Mouse (Mus musculus): Measurements from ENCODE around the gene Defb48.

Gene Defb48

DNA sequence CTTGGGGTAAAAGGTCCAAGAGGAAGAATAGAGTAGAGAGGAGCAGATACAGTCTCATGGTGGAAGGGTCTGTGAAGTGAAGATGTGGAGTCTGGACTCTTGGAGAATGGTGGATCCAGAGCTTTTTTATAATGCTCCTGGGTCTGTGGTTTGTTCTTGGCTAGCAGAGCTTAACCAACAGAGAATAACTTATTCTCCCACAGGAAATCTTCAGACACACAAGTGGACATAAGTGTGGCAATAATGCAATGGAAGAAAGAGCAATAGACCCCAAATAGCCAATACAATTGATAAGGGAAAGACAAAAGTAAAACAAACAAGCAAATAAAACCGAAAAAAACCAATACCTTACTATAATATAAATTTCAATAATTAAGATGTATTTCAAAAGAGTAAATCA lies at the start of gene Defb48:
TSS of gene Defb48 (minus strand) at position 101 of the 400 bp plus-strand sequence.
- no peak for DNase-seq (ENCODE audit: low read depth, low spot score)

- DNase-seq (ENCODE audit: low read depth, low spot score) = no peak
Observed at GRCm38 (mm10) chr14:63020524-63021156, 36.3 kb upstream of the Defb48 start.

GRCm38 (mm10) chr14:63014667-63015066 lies 30.4 kb upstream of the Defb48 start:
- DNase-seq (ENCODE audit: low read depth, low spot score) = no peak

DNA sequence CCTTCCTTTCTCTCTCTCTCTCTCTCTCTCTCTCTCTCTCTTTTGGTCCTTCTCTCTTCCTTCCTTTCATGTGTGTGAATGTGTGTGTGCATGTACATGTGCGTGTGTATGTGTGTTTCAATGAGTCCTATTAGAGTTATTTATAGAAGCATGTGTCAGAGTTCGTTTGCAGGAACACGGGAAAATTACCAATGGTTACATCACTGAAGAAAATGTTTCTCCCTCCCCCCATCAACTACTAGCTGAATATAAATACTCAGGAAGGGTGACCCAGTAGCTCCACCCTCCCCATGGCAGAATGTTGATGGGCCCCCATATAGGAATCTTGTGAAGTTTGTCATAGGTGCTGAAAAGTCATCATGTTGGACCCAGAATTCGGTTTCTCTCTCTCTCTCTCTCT lies 28.8 kb upstream of the Defb48 start:
- no peak for DNase-seq (ENCODE audit: low read depth, low spot score)

GRCm38 (mm10) chr14:63011471-63011870 lies 27.2 kb upstream of the Defb48 start, which contains the start of gene Defb43:
TSS of gene Defb43 (plus strand) at chr14:63011771.
- DNase-seq (ENCODE audit: low read depth, low spot score) = no peak

GRCm38 (mm10) chr14:63002588-63002987 lies 18.3 kb upstream of the Defb48 start:
- DNase-seq (ENCODE audit: low read depth, low spot score) = no peak

DNA sequence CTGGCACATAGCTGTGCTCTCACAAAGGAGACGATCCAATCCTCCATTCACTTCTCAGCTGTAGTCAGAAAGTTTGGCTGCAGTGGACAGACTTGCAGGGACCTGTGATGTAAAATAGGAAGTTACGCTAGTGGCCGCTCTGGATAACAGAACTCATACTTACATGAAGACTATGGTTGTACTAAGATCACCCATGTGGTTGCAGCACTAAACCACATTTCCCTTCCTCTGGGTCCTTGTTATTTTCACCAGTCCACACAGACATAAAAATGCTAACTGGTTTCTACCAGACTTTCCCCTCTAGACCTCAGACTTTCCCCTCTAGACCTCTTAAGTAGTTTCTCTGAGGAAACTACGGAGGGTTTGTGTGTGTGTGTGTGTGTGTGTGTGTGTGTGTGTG lies 14.7 kb upstream of the Defb48 start:
- DNase-seq (ENCODE audit: low read depth, low spot score) = no peak

DNA sequence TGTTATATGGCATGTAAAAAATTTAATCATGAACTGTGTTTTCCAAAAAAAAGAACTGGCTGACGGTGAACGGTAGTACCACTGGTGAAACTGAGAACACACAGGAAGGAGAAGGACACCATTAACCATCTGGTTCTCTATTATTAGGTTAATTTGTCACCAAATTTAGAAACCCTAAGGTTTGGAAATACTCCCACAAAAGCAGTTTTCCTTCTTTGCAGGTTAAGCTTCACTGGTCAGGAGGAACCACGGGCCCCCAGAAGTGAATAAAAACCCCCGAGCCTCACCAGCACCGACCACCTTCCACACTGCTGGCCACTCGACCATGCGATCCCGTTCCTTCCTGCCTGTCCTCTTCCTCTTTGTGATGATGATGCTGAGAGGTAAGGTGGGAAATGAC lies 13.5 kb upstream of the Defb48 start, which contains the start of gene Defb47:
TSS of gene Defb47 (plus strand) at position 301 of the 400 bp plus-strand sequence.
- no peak for DNase-seq (ENCODE audit: low read depth, low spot score)

DNA sequence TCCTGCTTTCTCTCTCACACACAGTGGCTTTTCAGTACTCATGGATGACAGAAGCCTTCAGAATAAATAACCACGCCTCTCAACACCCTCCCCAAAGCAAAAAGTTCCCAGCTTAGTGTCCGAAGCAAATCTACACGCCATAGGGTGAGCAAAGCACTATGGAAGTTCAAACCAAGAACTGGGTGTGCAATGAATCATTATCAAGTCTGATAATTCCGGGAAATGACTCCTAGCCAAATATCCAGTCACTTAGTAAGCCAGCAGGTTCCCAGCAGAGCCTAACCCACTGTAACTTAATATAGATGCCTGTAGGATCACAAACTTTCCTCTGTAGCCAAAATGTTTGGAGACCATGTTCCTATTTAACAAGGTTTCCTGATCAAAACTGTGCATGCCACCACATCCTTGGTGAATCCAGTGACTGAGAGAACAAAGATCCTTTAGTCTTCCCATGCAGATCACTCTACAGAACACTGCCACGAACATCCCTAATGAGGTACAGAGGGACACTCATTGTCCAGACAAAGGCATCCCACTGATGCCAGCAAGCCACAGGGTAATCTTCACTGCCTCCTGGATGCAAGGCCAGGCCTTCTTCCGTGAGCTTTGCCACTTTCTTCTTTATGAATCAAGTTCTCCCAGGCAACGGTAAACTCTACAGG lies 7.7 kb upstream of the Defb48 start:
- no peak for DNase-seq (ENCODE audit: low read depth, low spot score)

- DNase-seq (ENCODE audit: low read depth, low spot score) = no peak
Observed at GRCm38 (mm10) chr14:62991271-62991670, 7.0 kb upstream of the Defb48 start.

DNA sequence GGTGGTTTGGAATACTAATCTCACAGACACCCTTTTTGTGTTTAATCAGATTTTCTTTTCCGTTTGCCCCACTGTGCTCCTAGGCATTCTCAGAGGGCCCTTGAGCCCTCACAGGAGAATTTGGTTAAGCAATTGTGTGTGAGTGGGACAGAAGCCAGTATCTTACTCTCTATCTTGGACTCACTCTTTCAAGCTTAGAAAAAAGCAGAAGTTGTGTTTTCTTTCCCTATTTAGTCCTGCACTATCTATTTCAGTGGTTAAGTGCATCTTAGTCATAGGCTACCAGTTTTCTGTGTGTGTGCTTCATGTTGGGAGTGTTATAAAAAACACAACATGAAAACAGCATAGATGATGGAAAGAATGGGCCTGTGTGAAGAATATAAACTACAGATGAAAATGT lies 4.5 kb downstream of the Defb48 start:
- DNase-seq (ENCODE audit: low read depth, low spot score) = no peak

DNA sequence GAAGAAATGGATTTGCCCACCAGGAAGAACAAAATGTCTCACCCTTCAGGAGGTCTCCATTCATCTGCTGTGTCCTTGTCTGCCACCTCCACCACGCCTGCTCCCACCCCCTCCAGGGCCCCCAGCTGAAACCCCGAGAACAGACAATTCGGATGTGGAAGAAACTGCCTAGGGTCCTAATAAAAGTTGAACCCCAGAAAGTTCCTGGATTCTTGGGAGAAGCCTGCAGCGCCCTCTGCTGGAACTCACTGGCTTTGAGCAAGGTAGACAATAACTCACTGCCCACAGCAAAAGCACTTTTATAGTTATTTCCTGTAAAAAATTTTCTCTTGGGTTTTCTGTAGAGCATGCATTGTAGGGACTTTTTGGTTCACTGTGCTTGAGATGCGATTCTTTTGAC lies 9.3 kb downstream of the Defb48 start:
- peak; percentile 32 for DNase-seq (ENCODE audit: low read depth, low spot score)

- DNase-seq (ENCODE audit: low read depth, low spot score) = no peak
Observed at GRCm38 (mm10) chr14:62965811-62966520, 18.3 kb downstream of the Defb48 start.

DNA sequence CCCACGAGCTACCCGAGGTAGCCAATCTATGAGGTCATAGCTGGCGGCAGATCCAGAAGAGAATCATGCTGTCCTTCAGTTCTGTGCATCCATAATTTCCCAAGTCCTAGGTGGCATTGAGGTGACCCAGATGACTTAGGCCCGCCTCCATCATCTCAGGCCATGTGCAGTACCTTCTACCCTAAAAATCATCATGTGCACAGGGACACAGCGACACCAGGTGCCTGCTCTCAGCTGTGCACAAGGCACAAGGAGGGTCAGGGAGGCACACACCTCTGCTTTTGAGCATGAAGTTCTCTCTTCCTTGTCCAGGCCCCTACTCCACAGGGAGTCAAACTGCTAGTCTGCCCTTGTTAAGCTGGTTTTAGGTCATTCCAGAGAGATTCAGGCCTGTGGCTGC lies 19.0 kb downstream of the Defb48 start:
- DNase-seq (ENCODE audit: low read depth, low spot score) = no peak

GRCm38 (mm10) chr14:62963632-62964031 lies 20.7 kb downstream of the Defb48 start:
- DNase-seq (ENCODE audit: low read depth, low spot score) = no peak

- no peak for DNase-seq (ENCODE audit: low read depth, low spot score)
Observed at GRCm38 (mm10) chr14:62956091-62956490, 28.2 kb downstream of the Defb48 start.

DNA sequence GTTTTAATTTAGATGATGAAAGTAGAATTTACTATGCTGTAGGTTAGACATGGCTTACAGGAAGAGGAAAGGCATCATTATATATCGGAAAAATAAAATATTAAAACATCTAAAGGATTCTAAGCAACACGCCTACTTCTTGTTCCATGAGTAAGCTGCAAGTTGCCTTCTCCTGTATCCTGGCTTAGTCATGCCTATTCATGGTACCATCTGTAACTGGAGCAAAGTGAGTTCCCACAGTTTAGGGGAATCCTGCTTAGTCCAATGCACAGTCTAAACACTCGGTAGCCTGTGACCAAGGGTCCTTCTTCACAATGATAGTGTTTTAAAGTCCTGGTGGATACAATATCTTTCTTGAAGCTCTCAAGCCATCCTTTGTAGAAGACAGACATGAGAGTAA lies 37.5 kb downstream of the Defb48 start:
- DNase-seq (ENCODE audit: low read depth, low spot score) = no peak

DNA sequence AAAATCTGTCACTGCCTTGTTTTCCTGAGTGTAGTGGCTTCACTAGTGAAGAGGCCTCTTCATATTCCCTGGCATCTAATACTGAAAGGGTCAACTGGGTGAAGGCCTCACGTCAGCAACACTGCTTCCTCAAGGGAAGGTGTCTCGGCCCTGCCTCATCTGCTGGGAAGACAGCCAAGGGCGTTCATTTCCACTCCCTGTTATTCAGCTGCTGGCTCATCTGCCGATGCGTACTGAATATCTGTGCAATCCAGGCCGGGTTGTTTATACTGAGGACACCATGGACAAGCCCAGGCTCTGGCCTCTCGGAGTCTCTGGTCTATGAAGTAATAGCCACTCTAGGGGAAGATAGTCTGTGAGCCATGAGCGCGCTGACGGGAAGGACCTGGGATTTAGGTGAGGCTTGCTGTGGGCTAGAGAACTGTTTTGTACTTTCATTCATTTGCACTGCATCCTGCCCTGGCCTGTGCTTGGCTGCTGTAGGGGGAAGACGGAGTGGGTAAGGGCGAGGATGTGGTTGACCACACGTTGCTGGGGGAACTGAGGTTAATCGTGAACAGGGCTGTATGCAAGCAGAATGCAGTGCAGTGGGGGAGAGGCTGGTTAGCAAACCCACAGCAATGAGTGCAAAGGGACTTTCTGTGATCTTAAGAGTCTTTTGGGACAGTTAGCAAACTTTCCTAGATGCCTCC lies 43.8 kb downstream of the Defb48 start:
- no peak for DNase-seq (ENCODE audit: low read depth, low spot score)

DNA sequence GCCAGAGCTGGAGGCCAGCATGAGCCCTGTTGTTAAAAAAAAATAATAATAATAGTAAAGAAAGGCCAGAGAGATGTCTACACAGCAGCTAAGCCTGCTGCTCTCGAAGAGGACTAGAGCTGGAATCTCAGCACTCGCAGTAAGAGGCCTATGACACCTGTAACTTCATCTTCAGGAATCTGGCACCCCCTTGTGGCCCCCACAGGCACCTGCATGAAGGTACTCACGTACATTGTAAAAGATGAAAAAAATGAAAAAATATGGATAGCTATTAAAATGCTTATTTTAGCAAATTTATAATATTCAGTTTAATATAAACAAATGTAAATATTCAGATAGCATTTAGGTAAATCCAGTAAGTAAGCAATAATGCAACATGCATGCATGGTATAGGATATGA lies 44.9 kb downstream of the Defb48 start:
- DNase-seq (ENCODE audit: low read depth, low spot score) = no peak

GRCm38 (mm10) chr14:62937675-62938074 lies 46.6 kb downstream of the Defb48 start:
- no peak for DNase-seq (ENCODE audit: low read depth, low spot score)

DNA sequence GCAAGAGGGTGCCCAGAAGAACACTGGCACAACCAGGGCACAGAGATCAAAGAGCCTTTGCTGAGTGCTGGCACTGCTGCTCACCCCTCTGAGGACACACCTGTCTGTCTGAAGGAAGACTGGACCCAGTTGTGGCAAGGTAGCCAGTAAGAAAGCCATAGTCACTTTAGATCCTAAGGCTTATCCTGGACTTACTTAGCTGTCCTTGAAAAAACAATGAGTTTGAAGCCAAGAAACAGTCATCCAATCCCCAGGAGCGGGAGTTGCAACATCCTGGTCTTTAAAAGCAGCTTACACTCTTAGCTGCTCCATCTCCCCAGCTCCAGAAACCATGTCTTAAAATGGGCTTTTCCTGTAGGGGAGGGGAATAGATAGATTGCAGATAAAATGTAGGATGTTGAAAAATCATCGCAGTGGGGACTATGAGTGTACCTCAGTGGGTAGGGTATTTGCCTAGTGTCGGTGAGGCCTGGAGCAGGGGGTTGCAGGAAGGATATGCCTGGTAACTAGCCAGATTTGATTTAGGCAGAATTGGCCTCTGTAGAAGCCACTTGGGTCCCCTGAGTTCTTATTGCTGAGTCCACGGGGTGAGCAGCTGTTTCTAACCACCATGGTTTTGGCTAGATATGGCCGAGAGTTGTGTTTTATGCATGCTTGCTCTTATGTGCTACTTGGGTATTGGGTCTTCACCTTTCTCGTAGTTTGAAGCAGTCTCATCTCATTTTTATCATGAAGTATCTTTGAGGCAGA lies 47.5 kb downstream of the Defb48 start:
- no peak for DNase-seq (ENCODE audit: low read depth, low spot score)

All from retina, postnatal 7 days (tissue).